Mouse (Mus musculus): ENCODE results near the gene Srgap3.

GRCm38 (mm10) chr6:112798378-112798777 is 148.7 kb downstream of the Srgap3 start:
- TF ChIP-seq POLR2A (IDR thresholded peaks at IDR 0.05; ENCODE audit: low read depth, low read length) = no peak
- no peak for TF ChIP-seq CTCF (conservative IDR thresholded peaks at IDR 0.05; ENCODE audit: insufficient read depth, insufficient read length, low read depth, low read length)

All from kidney, adult 2 months (tissue).